In the genomic region with DNA sequence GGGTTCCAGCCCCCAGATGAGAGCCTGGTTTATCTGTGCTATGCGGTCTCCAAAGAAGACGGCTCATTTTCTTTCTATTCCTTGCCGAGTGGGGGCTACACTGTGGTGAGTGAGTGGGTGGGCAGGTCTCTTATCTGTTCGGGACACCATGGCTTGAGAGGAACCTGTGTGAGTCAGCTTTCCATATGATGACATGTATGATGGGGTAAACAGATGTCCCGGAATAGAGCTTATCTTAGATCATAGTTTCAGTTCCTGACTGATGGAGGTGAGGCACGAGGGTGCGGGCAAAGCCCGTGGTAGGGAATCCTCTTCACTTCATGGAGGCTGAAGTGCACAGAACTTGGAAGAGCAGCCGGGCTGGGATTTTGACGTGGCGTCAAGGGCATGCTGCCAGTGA, we compare ENCODE assay signal across 26 mouse cellular contexts. TPM values are rescaled to one million over a fixed set of nuclear protein-coding genes. Genes with fewer than 3 reads are reported as not detected.
"Had no signal": no experiment of that assay in that cellular context is flagged by ENCODE, and none has a peak within 500 bp of the region (broad histone marks: within the 10 kb centered on the region; RNA-seq: fewer than 3 reads in every experiment).

No protein-coding gene starts in this region.

- DNase-seq: kidney, adult 9 months; kidney, postnatal 14 days; layer of hippocampus, adult 9-11 months; liver; lung, adult 18-20 months; lung, postnatal 10 days; lung, postnatal 36 days; midbrain, embryonic 14.5 days; retina, postnatal 1 day; right cerebral cortex, postnatal 25 days; spleen, adult 18-20 months; thymus, postnatal 25 days had no signal

- H3K27ac ChIP-seq: layer of hippocampus, adult 2 months; limb, embryonic 10.5 days; limb, embryonic 13.5 days; liver, embryonic 12.5 days; liver, embryonic 15.5 days; lung, embryonic 15.5 days; neural tube, embryonic 13.5 days; stomach, embryonic 15.5 days had no signal

- H3K4me1 ChIP-seq: limb, embryonic 10.5 days; limb, embryonic 13.5 days; liver, embryonic 12.5 days; liver, embryonic 15.5 days; lung, embryonic 15.5 days; neural tube, embryonic 13.5 days; stomach, embryonic 15.5 days had no signal

- H3K9me3 ChIP-seq: limb, embryonic 10.5 days; limb, embryonic 13.5 days; liver, embryonic 12.5 days; liver, embryonic 15.5 days; lung, embryonic 15.5 days; neural tube, embryonic 13.5 days; stomach, embryonic 15.5 days had no signal

- H3K9ac ChIP-seq: limb, embryonic 13.5 days; liver, embryonic 12.5 days; liver, embryonic 15.5 days; lung, embryonic 15.5 days; neural tube, embryonic 13.5 days; stomach, embryonic 15.5 days had no signal

- H3K4me2 ChIP-seq: limb, embryonic 13.5 days; liver, embryonic 12.5 days; liver, embryonic 15.5 days; lung, embryonic 15.5 days; midbrain, embryonic 11.5 days; neural tube, embryonic 13.5 days; stomach, embryonic 15.5 days had no signal

- H3K4me3 ChIP-seq: layer of hippocampus, adult 2 months; limb, embryonic 10.5 days; limb, embryonic 13.5 days; liver, embryonic 12.5 days; liver, embryonic 15.5 days; lung, embryonic 15.5 days; myocyte; neural tube, embryonic 13.5 days; stomach, embryonic 15.5 days had no signal

- ATAC-seq: liver, embryonic 12.5 days had no signal

- H3K27me3 ChIP-seq: limb, embryonic 13.5 days; liver, embryonic 12.5 days; liver, embryonic 15.5 days; lung, embryonic 15.5 days; neural tube, embryonic 13.5 days; stomach, embryonic 15.5 days had no signal

RNA-seq across cellular contexts. Expression of a gene that starts 15.8 kb away (rescaled TPM):
- total RNA-seq: megakaryocyte-erythroid progenitor cell, adult 5-6 weeks; monocyte, adult 5-6 weeks; neutrophil, adult 5-6 weeks had no signal
- polyA plus RNA-seq: myocyte; thymus, postnatal 0 days had no signal

RNA-seq across cellular contexts. Expression of a gene that starts 54.7 kb away (rescaled TPM):
- total RNA-seq: megakaryocyte-erythroid progenitor cell, adult 5-6 weeks; monocyte, adult 5-6 weeks; neutrophil, adult 5-6 weeks had no signal
- polyA plus RNA-seq: liver, embryonic 12.5 days had no signal
